In genomic region chr15:91012793-91013580, GRCm38 (mm10) we compare ENCODE assay signal across 12 mouse cellular contexts. TPM values are rescaled to one million over a fixed set of nuclear protein-coding genes. Genes with fewer than 3 reads are reported as not detected.
DNase-seq lines count a peak whose midpoint lies in the region; ATAC-seq lines count a peak whose summit lies in the region.
"Had no signal": no experiment of that assay in that cellular context is flagged by ENCODE, and none has a peak within 500 bp of the region (broad histone marks: within the 10 kb centered on the region; RNA-seq: fewer than 3 reads in every experiment).

No protein-coding gene starts in this region.

- DNase-seq in neural tube, embryonic 11.5 days (ENCODE audit: low spot score), result no peak
- DNase-seq in neural tube, embryonic 10.5 days (ENCODE audit: extremely low spot score, low spot score), result no peak
- DNase-seq in midbrain, embryonic 10.5 days (ENCODE audit: low spot score), result peak; percentile 49
- no peak for DNase-seq in spleen, adult 12 weeks (ENCODE audit: low spot score)
- DNase-seq in layer of hippocampus, adult 18-20 months (ENCODE audit: low spot score in 2 of 2), result no peak
- no peak for DNase-seq in spleen, postnatal 10 days (ENCODE audit: low spot score in 2 of 2)
- DNase-seq: adrenal gland, postnatal 25 days; cerebellum, postnatal 10 days; thymus, postnatal 36 days had no signal

- H3K27ac ChIP-seq in neural tube, embryonic 11.5 days (ENCODE audit: low read depth, low read length), result 0 out of 2 replicates have a peak overlapping the region, but pooled peaks have one; percentile 29
- H3K27ac ChIP-seq in intestine, embryonic 15.5 days, result peak overlapping the region; percentile 48; the same call in 1 of the 2 replicates
- H3K27ac ChIP-seq in midbrain, embryonic 10.5 days (replicated peaks), result peak overlapping the region; percentile 94
- H3K27ac ChIP-seq: heart, embryonic 13.5 days; macrophage had no signal

- 16% methylated on average over 6 of the region's 6 CpGs for WGBS in neural tube, embryonic 11.5 days
- WGBS in intestine, embryonic 15.5 days, result 24% methylated on average over 6 of the region's 6 CpGs
- WGBS in midbrain, embryonic 10.5 days, result 7% methylated on average over 6 of the region's 6 CpGs

- no peak overlapping the region for H3K9ac ChIP-seq in neural tube, embryonic 11.5 days (ENCODE audit: low read length)
- no peak overlapping the region for H3K9ac ChIP-seq in intestine, embryonic 15.5 days
- H3K9ac ChIP-seq: heart, embryonic 13.5 days had no signal

- no peak overlapping the region for H3K4me3 ChIP-seq in neural tube, embryonic 11.5 days (ENCODE audit: low read depth, low read length)
- no peak overlapping the region for H3K4me3 ChIP-seq in intestine, embryonic 15.5 days (replicated peaks)
- H3K4me3 ChIP-seq in midbrain, embryonic 10.5 days, result peak overlapping the region; percentile 24; the same call in 1 of the 2 replicates
- H3K4me3 ChIP-seq: heart, embryonic 13.5 days had no signal

- H3K36me3 ChIP-seq in neural tube, embryonic 11.5 days (ENCODE audit: control insufficient read depth, insufficient read depth, low read length), result no peaks in the 10 kb centered on the region
- no peaks in the 10 kb centered on the region for H3K36me3 ChIP-seq in intestine, embryonic 15.5 days
- peaks cover 20% of the 10 kb centered on the region; the same call in 1 of the 2 replicates for H3K36me3 ChIP-seq in midbrain, embryonic 10.5 days
- H3K36me3 ChIP-seq: heart, embryonic 13.5 days had no signal

- H3K9me3 ChIP-seq in neural tube, embryonic 11.5 days (ENCODE audit: control insufficient read depth, low read length), result no peaks in the 10 kb centered on the region
- H3K9me3 ChIP-seq in intestine, embryonic 15.5 days, result no peaks in the 10 kb centered on the region
- H3K9me3 ChIP-seq in midbrain, embryonic 10.5 days (replicated peaks), result no peaks in the 10 kb centered on the region
- H3K9me3 ChIP-seq: heart, embryonic 13.5 days had no signal

- H3K27me3 ChIP-seq in neural tube, embryonic 11.5 days (ENCODE audit: control insufficient read depth, insufficient read depth, low read length), result no peaks in the 10 kb centered on the region
- no peaks in the 10 kb centered on the region for H3K27me3 ChIP-seq in intestine, embryonic 15.5 days (replicated peaks)
- no peaks in the 10 kb centered on the region for H3K27me3 ChIP-seq in midbrain, embryonic 10.5 days (ENCODE audit: low read depth, poor library complexity, severe bottlenecking)
- H3K27me3 ChIP-seq: heart, embryonic 13.5 days had no signal

- peaks cover 14% of the 10 kb centered on the region; the same call in 1 of the 2 replicates for H3K4me1 ChIP-seq in neural tube, embryonic 11.5 days (ENCODE audit: control insufficient read depth, insufficient read depth, low read length)
- H3K4me1 ChIP-seq in intestine, embryonic 15.5 days (replicated peaks), result 0 out of 2 replicates have a peak, but pooled peaks cover 3% of the 10 kb centered on the region
- H3K4me1 ChIP-seq in midbrain, embryonic 10.5 days, result peaks cover 81% of the 10 kb centered on the region

- H3K4me2 ChIP-seq in neural tube, embryonic 11.5 days (ENCODE audit: low read depth), result no peak overlapping the region
- peak overlapping the region; percentile 45 for H3K4me2 ChIP-seq in intestine, embryonic 15.5 days (replicated peaks)
- H3K4me2 ChIP-seq: heart, embryonic 13.5 days had no signal

- no peak for ATAC-seq in neural tube, embryonic 11.5 days (ENCODE audit: insufficient read depth, low FRiP score, low TSS enrichment)
- ATAC-seq in intestine, embryonic 15.5 days, result peak; percentile 50

RNA-seq across cellular contexts. Expression of gene Kif21a, which starts 36.8 kb away (rescaled TPM):
- 31.4 and 34.6 TPM in 2 replicates for polyA plus RNA-seq in neural tube, embryonic 11.5 days (2014; fragmentation: Nextera tagmentation; extraction: Ambion mirVana)
- 10.9 and 11.1 TPM in 2 replicates for polyA plus RNA-seq in intestine, embryonic 15.5 days (2015; fragmentation: Nextera tagmentation; extraction: Ambion mirVana)
- 42.5 and 50.1 TPM in 2 replicates for polyA plus RNA-seq in midbrain, embryonic 10.5 days (2016; fragmentation: Nextera tagmentation; extraction: Ambion mirVana)
- total RNA-seq in layer of hippocampus, adult 18-20 months (2021), result 100 to 1,000 TPM; 131 to 133 TPM
- polyA plus RNA-seq: macrophage had no signal

Comparison
In these comparisons a context has a peak if more than half of its experiments do, and no peak if none do; other contexts are left out.
1. H3K27ac ChIP-seq: peak in every context shown above with its lines; median percentile 94 in midbrain, embryonic 10.5 days; 48 in intestine, embryonic 15.5 days; 29 in neural tube, embryonic 11.5 days.